Mouse (Mus musculus) cerebellum, postnatal 25 days (tissue): ENCODE measurements around the gene Cadm2.

ENCODE experiments used
- DNase-seq, 2 experiments: peaks; one replicate each; pipeline ENCODE4 v3.0.0; 2021; ENCODE audit warnings: mixed read lengths in 2 of 2

Gene Cadm2

DNA sequence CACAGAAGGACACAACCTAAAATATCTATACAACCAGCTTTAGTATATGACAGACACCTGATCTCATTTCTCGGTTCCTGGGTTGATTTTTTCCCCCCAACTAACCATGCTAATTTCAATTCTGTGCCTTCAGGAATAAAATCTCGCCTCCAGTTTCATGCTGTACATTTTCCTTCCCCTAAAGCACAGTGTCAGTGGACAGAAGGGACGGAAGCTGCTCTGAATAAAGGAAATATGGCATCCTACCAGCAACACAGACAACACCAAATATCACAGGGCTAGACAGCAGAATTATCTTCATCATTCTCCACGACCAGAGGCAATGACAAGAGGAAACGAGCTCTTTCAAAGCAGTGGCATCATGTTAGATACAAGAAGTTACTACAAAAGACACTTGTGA, 498.2 kb downstream of the Cadm2 start:
- DNase-seq, result peak; percentile 27 to 38

DNA sequence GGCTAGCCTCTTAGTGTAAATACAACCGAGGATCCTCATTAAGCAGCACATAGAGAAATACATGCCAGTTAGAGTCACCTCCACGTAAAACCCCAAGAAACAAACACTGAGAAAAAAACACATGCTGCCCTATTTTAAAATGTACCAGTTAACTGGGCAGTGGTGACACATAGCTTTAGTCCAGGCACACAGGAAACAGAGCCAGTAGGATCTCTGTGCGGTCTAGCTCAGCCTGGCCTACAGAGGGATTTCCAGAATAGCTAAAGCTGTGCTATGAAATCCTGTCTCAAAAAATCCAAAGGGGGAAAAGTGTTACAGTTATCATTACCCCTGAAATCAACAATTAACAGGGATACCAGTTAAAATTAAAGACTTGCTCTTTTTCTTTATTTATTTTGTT, 498.9 kb downstream of the Cadm2 start:
- peak in 1 of 2 experiments; percentile 22 for DNase-seq

DNA sequence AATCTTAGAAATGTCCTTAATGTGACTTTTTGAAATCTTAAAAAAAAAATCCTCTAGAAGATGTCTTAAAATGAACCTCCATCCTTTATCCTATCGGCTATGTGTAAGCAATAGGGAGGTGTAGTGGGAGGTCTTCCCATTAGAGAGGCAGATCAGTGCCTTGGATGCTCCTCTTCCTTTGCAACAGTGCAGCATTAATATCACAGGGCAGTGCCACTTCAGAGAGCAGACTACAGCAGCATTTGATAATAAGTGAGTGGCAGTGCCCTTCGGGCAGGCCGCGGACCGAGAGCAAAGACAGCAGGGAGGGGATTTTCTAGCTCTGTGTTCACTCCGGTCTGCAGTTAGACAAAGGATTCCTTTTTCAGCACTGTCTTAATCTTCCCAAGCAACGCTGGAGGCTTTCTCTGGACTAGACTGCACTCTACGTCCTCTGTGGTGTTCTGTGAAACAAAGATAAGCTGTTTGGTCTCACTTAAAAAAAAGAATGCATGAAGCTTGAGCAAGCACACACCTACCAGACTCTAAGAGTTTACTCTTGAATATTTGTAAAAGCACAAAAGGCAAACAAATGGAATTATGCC, 514.1 kb downstream of the Cadm2 start:
- DNase-seq, result peak in 1 of 2 experiments; percentile 21

DNA sequence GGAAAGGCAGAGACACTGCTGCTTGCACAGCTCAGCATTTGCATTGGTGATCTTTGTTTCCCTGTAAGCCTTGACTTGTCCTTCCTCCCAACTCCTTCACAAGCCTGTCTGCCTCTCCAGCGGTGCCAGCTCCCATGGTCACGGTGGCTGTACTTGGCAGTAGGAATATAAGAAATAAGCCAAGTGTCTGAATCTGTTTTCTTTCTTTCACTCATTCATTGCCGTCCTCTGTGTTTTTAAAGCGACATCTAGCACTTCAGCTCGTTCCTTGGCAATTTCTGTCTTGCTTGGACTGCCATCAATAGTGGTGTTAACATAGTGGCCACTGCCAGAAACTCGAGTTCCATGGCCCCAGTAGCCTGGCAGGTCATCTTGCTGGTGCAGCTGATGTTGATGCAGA, 524.0 kb downstream of the Cadm2 start:
- peak; percentile 15 to 28 for DNase-seq

DNA sequence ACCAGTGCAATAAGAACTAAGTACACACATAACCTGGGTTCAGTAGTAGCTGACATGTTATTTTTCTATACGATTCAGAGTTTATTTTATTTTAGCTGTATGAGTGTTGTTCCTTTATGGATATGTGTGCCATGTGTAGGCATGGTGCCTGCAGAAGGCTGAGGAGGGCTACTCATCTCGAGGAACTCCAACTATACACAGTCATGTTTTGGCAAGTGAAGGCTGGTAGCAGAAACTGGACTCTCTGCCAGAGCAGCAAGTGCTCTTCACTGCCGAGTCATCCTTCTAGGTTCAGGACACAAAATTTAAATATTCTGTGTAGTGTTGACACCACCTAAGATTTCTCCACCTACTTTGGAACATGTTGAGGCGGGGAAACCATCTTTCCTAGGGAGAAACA, 524.8 kb downstream of the Cadm2 start:
- peak; percentile 14 to 49 for DNase-seq

DNA sequence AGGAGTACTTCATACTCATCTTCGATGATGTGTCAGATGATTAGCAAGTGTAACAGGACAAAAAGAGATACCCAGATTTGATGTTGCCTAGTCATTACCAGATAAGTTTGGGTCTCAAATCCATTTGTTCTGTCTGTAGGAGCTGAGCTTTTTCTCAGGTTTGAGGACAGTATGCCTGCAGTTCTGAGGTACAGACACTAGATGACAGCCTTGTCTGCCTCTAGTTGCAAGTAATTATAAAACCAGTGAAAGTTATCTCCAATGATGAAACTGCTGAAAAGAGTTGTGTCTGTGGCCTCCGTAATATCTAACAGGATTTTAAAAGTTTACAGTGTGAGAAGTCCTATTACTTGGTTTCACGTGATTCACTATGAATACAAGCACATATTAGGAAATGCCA, 531.0 kb downstream of the Cadm2 start:
- DNase-seq, result peak; percentile 25 to 68

DNA sequence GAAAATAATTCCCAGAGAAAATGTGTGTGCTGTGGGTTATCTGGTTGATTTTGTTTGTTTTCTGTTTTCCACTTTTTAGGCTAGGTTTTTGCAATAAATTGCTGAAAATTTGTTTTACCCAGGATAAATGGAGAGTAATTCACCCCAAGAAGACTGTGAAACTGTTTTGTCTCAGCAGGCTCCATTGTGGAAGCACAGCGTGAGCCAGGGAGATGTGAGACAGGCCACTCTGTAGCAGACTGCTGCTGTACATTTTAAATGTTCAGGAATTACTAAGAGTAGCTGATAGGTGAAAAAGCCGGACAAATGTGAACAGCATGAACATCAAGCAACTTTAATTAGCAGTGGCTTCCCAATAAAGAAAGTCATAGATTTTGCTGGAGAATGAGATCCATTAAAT, 541.4 kb downstream of the Cadm2 start:
- no peak for DNase-seq

DNA sequence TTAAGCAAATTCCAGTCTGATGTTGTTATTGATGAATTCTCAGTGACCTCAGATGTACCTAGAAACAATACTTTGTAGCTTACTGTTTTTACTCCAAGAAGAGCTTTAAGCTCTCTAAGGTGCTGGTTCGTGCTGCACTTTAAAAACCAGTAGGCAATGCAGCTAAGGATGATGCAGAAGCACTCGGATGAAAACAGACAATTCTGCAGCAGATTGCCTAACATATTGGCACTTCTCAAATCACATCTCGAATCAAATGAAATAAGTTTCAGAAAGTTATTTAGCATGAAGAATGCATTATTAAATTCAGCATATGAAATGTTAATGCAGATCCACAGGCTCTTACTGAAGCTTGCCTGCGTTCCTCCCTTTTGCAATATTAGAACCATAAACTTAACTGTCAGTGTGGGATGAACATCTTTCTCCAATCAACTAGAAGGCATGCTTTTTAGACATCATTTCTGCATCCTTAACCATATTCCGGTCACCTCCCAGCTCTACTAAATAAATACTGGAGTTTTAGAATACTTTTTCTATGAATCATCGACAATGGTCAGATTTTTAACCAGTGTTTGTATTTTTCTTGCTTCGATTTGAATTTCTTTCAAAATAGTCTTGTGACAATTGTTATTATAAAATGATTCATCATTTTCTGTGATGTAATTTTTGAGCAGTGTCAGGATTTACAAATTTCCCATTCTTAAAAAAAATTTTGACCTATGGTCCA, 544.4 kb downstream of the Cadm2 start:
- no peak for DNase-seq

DNA sequence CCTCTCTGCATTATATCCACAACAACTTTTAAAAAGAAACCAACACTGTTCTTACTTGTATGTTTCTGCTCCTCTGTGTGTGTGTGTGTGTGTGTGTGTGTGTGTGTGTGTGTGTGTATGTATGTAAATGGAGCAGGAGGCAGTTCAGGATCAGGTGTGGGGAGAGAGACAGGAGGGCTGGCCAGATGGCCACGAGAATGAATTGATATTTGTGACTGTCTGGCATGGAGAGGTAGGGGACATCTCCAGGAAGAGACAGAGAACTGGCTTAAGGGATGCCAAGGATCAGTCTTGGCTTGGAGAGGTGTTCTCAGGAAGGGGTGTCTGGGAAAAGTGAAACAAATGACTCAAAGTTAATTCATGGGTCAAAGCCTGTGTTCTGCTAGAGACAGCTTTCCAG, 552.2 kb downstream of the Cadm2 start:
- peak; percentile 56 to 66 for DNase-seq

DNA sequence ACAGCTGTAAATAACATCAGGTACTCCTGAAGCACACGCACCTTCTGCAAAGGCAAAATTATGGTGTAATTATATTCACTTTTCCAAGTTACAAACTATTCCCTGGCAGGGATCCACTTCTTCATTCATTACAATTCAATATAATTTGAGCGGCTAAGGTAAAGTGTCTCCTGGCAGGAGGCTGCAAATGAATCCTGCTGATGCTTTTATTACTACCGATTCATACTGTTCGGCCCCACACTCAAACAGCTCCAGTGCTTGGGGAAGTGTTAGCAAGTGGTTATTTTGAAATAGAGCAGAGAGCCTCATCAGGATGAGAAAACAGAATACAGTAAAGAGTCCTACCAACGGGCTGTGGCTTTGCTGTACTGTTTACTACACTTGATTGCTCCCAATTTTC, 589.8 kb downstream of the Cadm2 start:
- no peak for DNase-seq

DNA sequence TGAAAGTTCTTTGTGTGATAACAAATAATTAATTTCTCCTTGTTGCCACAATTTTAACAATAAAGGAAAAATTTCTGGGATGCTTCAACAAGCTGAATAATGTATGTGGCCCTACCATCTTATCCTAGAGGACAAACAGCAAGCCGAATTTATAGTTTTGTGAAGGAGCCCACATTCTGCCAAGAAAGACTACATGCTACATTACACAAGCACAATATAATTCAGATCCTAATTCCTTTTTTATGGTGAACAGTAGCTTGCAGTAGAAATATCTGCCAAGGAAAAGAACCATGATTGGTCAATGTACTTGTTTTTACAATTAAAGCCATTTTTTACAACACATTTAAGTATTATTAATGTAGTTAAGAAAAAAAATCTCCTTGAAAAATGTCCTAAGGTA, 600.9 kb downstream of the Cadm2 start:
- DNase-seq, result no peak

DNA sequence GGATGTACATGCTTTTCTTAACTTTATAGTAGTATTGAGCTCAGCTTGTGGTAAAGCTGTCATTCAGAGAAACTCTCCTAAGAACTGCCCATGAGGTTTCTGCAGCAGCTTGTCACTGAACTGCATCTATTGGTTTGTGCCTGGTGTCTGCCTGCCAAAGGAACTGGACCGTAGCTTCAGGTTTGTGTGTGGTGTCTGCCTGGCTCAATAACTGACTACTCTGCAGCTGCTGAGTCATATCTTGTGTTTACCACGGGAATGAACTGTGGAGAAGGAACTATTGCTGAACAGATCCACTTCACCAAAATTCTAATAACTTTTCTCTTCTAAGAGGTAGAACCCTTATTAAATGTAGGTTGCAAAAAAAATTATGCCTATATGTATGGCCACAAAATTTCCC, 603.0 kb downstream of the Cadm2 start:
- DNase-seq, result no peak

DNA sequence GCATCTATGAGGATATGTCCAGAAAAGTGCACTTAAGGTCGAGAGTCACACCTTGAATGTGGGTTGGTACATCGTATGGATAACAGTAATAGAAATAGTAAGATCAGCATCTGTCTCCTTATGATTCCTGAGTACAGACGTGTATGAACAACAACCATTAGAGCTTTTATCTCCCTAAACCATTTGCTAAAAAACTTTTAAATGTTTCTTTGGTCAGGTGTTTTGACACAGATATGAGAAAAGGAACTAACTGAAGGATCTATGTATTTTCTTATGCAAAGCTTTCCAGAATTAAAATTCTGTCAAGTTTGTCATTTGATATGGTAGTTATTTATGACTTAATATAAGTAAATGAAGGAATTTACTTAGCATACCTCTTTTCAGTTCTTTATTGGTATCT, 617.5 kb downstream of the Cadm2 start:
- no peak for DNase-seq

DNA sequence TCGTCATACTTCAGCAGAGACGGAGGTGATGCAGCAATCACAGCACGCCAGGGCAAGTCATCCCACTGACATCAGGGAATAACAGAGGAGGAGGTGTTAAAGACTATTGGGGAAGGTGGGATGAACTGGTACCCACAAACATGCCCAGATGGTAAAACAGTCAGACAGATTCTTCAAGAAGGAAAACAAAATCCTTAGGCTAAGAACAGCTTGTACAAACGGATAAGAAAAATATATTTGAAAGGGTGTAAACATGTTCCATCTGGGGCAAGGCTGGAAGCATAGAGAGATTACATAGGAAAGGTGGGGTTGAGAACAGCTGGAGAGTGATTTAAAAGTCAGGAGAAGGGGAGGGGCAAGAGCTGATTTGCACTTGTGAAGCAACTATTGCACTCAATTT, 619.0 kb downstream of the Cadm2 start:
- no peak for DNase-seq

DNA sequence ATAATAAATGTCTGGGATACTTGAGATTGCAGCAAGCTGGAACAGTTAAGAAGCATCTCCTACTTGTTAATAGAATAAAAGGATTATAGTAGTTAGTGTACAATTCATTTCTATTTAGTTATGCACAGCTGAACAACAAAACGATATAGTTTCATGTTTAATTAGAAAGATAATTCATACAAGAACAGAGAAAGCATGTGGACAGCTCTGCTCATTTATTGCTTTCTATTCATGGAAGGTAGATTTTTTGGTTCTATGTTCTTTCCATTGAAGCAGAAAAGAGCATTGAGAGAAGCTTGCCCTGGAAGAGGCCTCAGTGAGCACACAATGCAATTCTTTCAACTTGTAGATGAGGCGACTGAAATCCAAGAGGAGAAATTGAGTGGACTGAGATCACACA, 623.2 kb downstream of the Cadm2 start:
- DNase-seq, result no peak

DNA sequence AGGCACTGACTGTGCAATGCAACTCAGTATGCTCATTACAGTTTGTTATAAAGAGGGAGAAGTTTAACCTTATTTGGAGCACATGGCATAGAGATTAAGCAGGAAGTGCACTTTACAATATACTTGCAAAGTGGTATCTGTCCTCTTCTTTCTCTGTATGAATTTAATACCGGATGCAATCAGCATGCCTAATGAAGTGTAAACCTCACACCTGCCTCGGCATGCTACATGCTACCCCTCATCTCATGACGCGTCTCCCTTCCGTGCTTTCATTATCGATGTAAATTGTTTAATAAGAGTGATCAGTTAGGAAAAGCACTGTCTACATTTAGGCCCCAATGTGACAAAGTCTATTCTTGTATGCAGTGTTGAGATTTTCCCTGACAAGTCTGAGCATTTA, 633.0 kb downstream of the Cadm2 start:
- no peak for DNase-seq

DNA sequence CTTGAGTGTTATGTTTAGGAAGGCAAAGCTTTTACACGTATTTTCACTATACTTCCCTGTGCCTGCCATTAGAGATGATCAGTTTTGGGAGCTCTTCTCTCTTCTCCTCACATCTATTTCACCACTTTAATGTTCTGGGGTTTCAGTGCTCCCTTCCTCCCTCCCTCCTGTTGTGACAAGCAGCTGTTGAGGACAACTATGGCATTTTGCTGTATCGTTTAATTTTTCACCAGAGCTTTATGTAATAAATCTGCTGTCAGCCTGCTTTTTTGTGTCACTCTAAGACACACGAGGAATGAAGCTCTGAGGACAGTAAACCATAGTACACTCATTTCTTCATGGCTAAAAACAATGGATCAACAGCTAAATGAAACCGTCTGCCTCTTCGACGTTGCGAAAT, 633.8 kb downstream of the Cadm2 start:
- DNase-seq, result no peak

DNA sequence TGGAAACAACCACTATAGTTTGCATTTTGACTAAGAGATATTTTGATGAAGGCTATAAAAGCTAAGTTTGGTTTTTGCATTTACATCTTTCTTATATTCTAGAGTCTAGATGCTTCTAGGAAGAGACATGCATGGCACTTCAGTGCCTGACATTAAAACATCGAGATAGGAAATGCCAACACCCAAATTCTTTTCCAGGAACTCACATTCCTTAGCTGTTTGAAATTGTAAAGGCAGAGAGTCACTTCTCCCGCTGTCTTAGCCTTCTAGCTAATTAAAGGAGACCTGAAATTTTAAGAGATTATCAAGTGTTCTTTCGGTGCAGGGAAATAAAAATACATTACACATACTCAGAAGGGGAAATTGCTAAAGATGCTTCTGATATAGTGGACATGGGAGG, 649.8 kb downstream of the Cadm2 start:
- DNase-seq, result no peak

DNA sequence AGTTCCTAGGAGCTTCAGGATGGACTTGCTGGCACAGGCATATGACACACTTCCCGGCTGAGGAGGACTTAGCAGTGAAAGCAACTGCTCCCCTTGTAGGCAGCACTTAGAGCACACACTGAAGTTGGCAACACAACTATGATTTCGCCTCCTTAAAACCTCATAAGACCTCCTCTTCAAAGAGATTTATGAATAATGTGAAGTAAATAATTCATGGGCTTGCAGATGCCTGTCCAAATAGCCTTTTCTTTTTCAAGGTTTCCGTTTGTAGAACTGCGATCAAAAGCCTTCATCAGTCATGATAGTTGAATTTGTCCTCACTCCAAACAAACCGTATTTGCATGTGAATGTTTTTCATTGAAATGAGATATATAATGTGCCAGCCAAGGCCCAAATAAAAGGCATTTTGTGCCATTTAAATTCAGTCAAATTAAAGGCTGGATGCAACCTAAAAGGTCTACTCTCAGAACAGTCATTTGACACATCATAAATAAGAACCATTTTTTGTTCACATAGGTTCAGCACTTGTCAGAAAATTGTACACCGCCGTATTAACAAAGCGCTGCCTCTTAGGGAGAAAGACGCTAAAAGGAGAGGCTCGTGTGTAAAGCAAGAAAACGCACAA, 651.1 kb downstream of the Cadm2 start:
- DNase-seq, result no peak

DNA sequence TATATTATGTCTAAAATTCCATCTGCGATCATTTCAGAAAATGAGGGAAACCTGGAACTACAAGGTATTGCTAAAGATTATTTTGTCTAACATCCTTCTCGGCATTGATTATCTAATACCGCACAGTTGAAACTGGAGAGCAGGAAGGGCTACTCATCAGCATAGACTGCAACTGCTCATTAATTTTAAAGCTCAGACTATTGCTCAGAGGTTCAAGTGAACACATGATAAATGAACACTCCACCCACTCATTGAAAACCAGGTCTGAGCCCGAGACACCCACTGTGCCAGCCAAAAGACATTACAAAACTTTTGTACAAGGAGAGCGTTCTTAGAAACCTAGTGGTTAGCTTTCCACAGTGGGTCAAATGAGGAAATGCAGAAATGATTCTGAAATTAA, 652.4 kb downstream of the Cadm2 start:
- DNase-seq, result no peak

DNA sequence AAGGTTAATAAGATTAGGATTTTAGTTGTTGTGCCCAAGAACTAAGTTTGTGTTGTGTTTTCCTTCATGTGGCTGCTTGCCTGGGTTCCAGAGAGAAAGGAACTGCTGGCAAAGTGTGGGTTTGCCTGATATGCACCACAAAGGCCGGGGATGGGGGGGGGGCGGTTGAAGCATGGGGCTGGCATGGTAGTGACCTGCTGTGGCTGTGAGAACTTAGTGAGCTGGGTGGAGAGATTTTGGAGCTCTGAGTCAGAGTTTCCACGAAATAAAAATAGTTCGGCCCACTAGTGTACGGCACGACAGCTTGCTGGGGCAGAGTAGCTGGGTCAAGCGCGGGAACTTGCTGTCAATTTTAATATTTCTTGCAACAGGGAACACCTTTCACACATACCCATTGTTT, 653.0 kb downstream of the Cadm2 start:
- DNase-seq, result no peak

DNA sequence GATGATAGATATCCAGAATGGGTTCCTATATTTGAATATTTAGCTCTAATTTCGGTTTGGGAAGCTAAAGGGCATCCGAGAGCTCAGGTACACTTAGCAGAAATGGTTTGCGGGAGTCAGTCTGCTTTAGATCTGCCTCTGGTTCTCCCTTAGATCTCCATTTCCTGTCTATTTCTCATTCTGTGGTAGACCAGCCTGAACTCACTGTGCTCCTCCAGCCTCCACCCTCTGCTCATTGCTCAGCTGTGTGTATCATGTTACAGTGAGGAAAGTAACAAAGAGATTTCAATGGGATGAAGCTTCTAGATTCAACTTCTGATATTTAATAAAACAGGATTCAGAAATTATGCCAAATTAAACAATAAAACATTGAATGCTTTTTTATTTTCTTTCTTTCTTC, 661.6 kb downstream of the Cadm2 start:
- no peak for DNase-seq

DNA sequence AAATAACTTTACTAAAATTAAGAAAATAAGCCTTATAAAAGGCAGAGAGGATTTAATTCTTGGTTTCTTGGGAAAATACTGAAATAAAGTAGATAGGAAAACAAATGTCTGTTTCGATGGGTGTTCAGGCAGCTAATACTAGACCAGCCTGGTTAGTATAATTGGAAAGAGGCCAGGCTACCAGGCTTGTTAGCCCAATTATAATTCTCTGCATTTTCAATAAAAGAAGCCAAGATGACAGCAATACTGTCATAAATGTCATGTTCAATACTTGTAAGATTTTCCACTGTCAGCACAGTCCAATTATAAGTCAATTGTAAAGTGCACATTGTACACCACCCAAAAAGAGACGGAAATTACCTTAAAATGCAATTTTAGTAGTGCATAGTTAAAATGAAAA, 664.8 kb downstream of the Cadm2 start:
- DNase-seq, result no peak

DNA sequence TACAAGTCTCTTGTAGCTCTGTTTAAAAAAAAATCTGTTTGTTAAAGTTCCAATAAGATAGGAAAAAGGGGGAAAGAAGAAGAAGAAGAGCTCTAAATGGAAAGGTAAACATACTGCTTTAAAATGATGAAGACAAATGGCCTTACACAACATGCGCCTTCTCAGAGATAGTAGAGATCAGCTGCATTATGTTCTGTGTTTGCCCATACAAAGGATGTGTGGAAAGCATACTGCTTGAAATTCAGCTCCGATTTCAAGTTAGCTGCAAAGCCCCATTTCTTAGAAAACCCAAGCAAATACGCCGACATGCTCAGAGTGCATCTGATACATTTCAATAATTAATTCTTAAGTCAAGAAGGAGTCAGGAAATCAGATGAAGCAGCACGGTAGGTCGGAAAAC, 684.4 kb downstream of the Cadm2 start:
- no peak for DNase-seq

DNA sequence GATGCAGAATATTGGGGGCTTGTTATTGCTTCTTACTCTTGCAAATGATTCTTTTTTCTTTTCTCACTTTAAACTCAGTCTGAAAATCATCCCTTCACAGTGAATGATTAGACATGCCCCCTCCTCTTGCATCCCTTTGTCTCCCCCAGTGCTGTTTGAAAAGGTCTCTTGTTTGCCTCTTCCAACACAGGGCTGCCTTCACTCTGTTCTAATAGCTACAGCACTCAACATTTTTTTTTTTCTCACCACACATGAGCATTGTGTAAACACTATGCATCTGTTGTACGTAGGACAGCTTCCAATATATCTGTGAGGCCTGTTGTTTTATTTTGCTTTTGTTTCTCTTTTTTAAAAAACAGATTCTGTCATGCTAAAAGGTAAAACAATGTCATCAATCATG, 695.2 kb downstream of the Cadm2 start:
- no peak for DNase-seq
